Mouse (Mus musculus): ENCODE data around the gene Eif5. TPM values are rescaled to one million over a fixed set of nuclear protein-coding genes. Genes with fewer than 3 reads are reported as not detected.
"Not testable (repeated sequence)": the region's sequence is repeated elsewhere in the genome, so short reads cannot be mapped to it uniquely, and the experiment has no call there.

Gene Eif5
- total RNA-seq, 2 experiments from 2014 or later, result 237 to 261 TPM

DNA sequence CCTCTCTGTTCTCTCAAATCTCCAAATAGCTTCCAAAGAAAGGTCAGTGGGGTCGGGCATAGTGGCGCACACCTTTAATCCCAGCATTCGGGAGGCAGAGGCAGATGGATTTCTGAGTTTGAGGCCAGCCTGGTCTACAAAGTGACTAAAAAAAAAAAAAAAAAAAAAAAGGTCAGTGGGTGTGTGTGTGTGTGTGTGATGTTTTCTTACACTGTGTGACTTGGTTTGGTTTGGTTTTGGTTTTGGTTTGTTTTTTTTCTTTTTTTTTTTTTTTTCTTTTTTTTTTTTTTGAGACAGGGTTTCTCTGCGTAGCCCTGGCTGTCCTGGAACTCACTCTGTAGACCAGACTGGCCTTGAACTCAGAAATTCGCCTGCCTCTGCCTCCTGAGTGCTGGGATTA lies 18.1 kb downstream of the Eif5 start:
- DNase-seq (ENCODE audit: low spot score in 2 of 2); intact Hi-C loops (cut with DNase I): not testable (repeated sequence)

DNA sequence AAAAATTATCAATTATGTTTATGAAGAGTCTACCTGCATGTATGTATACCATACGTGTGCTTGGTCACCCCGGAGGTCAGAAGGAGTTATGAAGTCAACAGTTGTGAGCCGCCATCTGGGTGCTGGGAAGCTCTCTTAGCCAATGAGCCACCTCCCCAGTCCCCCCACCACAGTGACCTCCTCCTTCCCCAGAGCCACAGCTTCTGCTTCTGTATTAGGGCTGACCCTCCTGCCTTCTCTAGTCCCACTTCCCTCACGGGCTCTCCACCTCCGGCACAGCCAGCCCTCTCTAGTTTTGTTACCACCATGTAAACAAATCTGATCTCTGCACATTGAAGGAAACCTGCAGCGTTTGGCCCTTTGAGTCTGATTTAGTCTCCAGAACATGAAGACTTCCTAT lies 19.7 kb downstream of the Eif5 start:
- no peak for DNase-seq (ENCODE audit: low spot score in 2 of 2)
- intact Hi-C loops (cut with DNase I), result no loop called here

DNA sequence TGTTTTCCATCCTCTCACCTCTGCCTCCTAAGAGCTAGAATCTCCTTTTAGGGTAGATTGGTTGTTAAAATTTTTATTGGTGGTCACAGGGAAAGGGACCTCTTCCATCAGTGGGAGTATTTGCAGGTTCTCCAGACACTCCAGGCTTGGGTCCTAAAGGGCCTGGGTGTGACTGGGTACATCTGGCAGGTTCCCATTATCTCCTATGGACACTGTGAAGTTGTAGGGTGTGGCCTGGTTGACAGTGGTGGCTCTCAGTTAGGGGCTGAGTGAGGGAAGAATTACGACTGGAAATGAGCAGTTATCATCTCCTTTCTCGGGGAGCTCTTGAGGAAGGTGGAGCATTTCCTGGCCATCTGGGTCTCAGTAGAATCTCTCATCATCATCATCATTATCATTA lies 20.8 kb downstream of the Eif5 start:
- intact Hi-C loops (cut with DNase I), result no loop called here
- no peak for DNase-seq (ENCODE audit: low spot score in 2 of 2)

DNA sequence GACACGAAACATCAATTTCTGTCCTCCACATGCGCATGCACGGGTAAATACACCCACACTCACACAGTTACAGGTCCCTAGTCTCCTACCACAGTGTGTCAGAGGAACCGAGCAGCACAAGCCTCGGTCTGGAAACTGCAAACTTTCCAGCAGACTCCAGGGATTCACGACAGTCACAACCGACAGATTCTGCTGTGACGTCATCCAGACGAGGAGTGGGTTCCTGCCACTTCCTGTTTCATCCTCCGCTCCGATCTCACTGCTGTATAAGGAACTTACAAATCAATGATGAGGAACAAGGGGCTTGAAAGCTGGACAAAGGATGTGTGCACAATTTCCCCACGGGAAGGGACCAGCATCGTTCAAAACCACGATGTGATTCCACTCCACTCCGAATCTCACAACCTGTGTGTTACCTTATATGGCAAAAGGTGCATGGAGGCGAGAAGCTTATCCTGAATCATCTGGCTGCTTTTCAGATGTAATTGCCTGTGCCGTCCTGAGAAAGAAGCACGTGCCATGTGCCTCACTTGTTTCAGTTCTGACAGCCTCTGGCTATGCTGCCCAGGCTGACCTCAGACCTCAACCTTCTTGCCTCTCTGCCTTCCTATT lies 21.9 kb downstream of the Eif5 start:
- intact Hi-C loops (cut with DNase I), result no loop called here
- peak; percentile 72 to 91 for DNase-seq (ENCODE audit: low spot score in 2 of 2)

DNA sequence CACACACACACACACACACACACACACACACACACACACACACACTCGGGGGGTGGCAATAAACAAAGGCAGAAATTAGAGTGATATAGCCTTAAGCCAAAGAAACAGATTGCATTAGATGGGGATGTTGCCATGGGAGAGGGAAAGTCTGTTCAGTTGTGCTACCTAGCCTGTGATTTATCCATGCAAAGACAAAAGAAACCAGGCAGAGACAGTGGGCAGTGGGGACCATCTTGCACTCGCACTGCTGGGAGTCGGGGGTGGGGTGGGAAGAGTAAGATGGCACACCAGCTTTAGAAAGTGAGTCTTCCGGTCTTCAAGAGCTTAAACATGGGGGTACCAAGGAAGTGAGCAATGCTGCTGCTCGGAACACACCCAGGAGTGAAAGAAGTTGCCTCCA lies 22.5 kb downstream of the Eif5 start:
- intact Hi-C loops (cut with DNase I), result no loop called here
- DNase-seq (ENCODE audit: low spot score in 2 of 2), result peak in 1 of 2 experiments; percentile 39

- intact Hi-C loops (cut with DNase I), result no loop called here
- DNase-seq (ENCODE audit: low spot score in 2 of 2), result peak in 1 of 2 experiments; percentile 59
Observed at GRCm38 (mm10) chr12:111562276-111562814, 24.5 kb downstream of the Eif5 start.

DNA sequence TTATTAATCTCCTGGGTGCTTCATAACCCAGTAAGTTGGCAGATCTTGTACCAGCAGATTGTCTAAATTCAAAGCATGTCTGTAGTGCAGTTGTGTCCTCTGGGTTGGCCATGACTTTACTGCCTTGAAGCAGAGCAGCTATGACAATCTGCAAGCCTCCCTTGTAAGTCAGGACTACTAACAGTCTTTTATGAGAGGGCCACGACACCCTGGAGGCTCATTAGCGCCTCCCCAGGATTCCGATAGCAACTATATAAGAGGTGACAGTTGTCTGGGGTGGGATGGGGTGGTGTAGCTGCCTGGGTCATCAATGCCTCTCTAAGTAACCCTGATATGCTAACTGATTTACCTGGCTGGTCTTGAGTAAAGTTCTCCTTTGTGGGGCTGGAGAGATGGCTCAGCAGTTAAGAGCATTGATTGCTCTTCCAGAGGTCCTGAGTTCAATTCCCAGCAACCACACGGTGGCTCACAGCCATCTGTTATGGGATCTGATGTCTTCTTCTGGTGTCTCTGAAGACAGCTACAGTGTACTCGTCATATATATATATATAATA lies 25.3 kb downstream of the Eif5 start:
- DNase-seq (ENCODE audit: low spot score in 2 of 2), result no peak
- intact Hi-C loops (cut with DNase I), result no loop called here

GRCm38 (mm10) chr12:111565363-111565762 lies 27.5 kb downstream of the Eif5 start:
- intact Hi-C loops (cut with DNase I), result no loop called here

GRCm38 (mm10) chr12:111568836-111569235 lies 31.0 kb downstream of the Eif5 start:
- no peak for DNase-seq (ENCODE audit: low spot score in 2 of 2)
- intact Hi-C loops (cut with DNase I), result no loop called here

More at GRCm38 (mm10) chr12:111565363-111565762, 27.5 kb downstream of the Eif5 start:
- DNase-seq (ENCODE audit: low spot score in 2 of 2), result no peak

- intact Hi-C loops (cut with DNase I), result no loop called here
Observed at GRCm38 (mm10) chr12:111572406-111572805, 34.6 kb downstream of the Eif5 start.

DNA sequence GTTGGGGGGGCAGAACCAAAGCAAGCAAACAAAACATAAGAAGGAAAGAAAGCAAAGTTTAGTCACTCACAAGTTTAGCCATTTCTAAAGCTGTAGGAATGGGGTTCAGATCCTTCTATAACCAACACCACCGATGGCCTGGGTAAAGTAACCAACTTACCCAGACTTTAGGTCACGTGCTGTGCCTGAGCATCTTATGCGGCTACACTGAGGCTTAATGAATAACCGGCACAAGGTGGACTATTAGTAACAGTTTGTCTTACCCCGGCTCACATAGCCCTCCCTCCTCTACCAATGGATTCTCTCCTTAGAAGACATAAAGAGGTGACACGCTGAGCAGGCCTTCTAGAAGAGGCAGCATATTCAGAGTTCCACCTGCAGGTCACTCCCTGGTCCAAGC lies 35.5 kb downstream of the Eif5 start:
- DNase-seq (ENCODE audit: low spot score in 2 of 2), result no peak
- intact Hi-C loops (cut with DNase I), result no loop called here

More at GRCm38 (mm10) chr12:111572406-111572805, 34.6 kb downstream of the Eif5 start:
- no peak for DNase-seq (ENCODE audit: low spot score in 2 of 2)

DNA sequence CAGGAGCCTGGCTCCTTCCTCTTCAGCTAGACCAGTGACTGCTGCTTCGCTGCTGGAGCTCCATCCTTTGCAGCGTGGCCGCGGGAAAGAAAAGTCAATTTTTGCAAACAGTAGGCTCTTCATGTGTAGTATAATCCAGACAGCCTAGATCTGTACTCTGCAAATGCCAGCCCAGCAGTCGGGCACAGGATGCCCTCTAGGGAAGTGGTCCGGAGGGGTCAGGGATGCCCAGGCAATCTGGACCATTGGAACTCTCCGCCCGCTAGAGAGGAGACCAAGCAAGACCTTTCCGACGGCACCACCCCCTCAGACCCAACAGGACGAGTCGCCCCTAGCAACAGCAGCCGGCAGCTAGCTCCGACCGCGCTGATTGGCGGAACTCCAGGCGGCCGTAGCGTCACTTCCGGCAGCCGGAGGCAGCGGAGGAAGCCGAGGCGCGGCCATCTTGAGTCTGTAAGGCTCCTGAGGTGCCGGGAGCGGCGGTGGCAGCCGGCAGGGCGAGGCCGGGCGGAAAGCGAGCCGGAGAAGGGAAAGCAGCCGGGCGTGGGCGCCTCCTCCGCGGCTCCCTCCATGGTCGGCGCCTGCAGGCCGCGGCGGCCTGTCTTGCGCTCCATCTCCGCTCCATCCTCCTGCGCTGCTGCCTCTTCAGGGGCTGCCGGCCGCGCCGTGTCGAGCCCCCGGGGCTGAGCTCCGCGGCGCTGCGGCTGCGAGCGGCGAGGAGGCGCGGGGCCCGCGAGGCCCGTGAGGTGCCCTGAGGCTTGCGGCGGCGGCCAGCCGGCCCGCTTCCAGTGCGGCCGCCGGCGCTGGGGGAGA lies 36.5 kb downstream of the Eif5 start, which contains the start of gene Mark3:
Gene Mark3, plus strand, starts transcription at position 450 of the 813 bp plus-strand sequence.
- peak; percentile 96 to 98 for DNase-seq (ENCODE audit: low spot score in 2 of 2)
- intact Hi-C loops (cut with DNase I), result loop anchor here (2.0 kb wide), 1 partner anchor 35 kb away; the partner anchor contains the start of gene Eif5

- DNase-seq (ENCODE audit: low spot score in 2 of 2), result peak in 1 of 2 experiments; percentile 39
Observed at GRCm38 (mm10) chr12:111574887-111575838, 37.3 kb downstream of the Eif5 start.

DNA sequence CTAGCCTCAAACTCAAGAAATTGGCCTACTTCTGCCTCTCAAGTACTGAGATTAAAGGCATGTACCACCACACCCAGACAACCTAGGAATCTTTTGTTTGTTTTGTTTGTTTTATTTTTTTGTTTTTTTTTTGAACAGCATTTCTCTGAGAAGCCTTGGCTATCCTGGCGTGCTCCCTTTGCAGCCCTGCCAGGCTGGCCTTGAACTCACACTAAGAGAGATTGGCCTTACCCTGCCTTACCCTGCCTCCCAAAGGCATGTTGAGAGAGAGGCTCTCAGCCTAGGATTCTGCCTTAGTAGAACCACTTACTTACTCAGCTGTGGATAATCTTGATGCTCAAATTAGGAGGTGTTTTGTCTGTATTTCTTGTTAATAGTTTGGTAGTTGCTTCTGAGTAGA lies 45.2 kb downstream of the Eif5 start:
- intact Hi-C loops (cut with DNase I), result no loop called here
- no peak for DNase-seq (ENCODE audit: low spot score in 2 of 2)

More at GRCm38 (mm10) chr12:111574887-111575838, 37.3 kb downstream of the Eif5 start:
- intact Hi-C loops (cut with DNase I), result loop anchor here (2.0 kb wide), 1 partner anchor 36 kb away; the partner anchor contains the start of gene Eif5

- intact Hi-C loops (cut with DNase I), result no loop called here
- no peak for DNase-seq (ENCODE audit: low spot score in 2 of 2)
Observed at GRCm38 (mm10) chr12:111584401-111584800, 46.6 kb downstream of the Eif5 start.

GRCm38 (mm10) chr12:111587252-111587651 lies 49.4 kb downstream of the Eif5 start:
- DNase-seq (ENCODE audit: low spot score in 2 of 2), result no peak
- intact Hi-C loops (cut with DNase I), result no loop called here

- DNase-seq (ENCODE audit: low spot score in 2 of 2), result no peak
Observed at GRCm38 (mm10) chr12:111592407-111593021, 54.7 kb downstream of the Eif5 start.

GRCm38 (mm10) chr12:111593775-111594174 lies 56.0 kb downstream of the Eif5 start:
- no peak for DNase-seq (ENCODE audit: low spot score in 2 of 2)
- intact Hi-C loops (cut with DNase I), result no loop called here

More at GRCm38 (mm10) chr12:111592407-111593021, 54.7 kb downstream of the Eif5 start:
- intact Hi-C loops (cut with DNase I), result no loop called here
